Mouse (Mus musculus) stomach, embryonic 15.5 days (tissue): ENCODE data around the gene Nagk. TPM values are rescaled to one million over a fixed set of nuclear protein-coding genes. Genes with fewer than 3 reads are reported as not detected.

Experiments used
- polyA plus RNA-seq: library from polyadenylated mRNA; unstranded; fragments of >200 nt; fragmentation: Nextera tagmentation; extraction: Ambion mirVana; gene quantifications from 2 replicates; pipeline ENCODE4 v1.2.1, GENCODE M21; 2015

Nagk gene
- polyA plus RNA-seq, 1 experiment from 2014 or later = 64.3 TPM

Other genes with a start within 250 kb of the Nagk start
- 23.2 and 24.7 TPM in 2 replicates for gene Stambp, start 222.3 kb upstream of the Nagk start, polyA plus RNA-seq
- gene Clec4f, start 138.8 kb upstream of the Nagk start, polyA plus RNA-seq = 0.24 TPM in 1 of 2 replicates, not detected in the other
- 0.08 TPM in 1 of 2 replicates, not detected in the other for gene Cd207, start 117.1 kb upstream of the Nagk start, polyA plus RNA-seq
- not detected in 2 replicates for gene Vax2, start 83.7 kb upstream of the Nagk start, polyA plus RNA-seq
- 0.08 TPM in 1 of 2 replicates, not detected in the other for gene Atp6v1b1, start 52.0 kb upstream of the Nagk start, polyA plus RNA-seq
- not detected in 2 replicates for gene Ankrd53, start 32.3 kb upstream of the Nagk start, polyA plus RNA-seq
- gene Tex261, start 19.2 kb upstream of the Nagk start, polyA plus RNA-seq = 84.0 and 86.2 TPM in 2 replicates
- gene Paip2b, start 36.8 kb downstream of the Nagk start, polyA plus RNA-seq = 19.8 and 20.3 TPM in 2 replicates
- 45.2 and 54.1 TPM in 2 replicates for gene Zfp638, start 72.1 kb downstream of the Nagk start, polyA plus RNA-seq
- 8.2 and 8.8 TPM in 2 replicates for gene Dysf, start 213.6 kb downstream of the Nagk start, polyA plus RNA-seq